Mouse (Mus musculus) mesoderm, embryonic 11.5 days (tissue): ENCODE measurements around the gene Otogl.

Source experiments
- DNase-seq: peaks from one replicate; pipeline ENCODE4 v3.0.0-alpha.2; 2012; ENCODE audit warnings: low read depth, low spot score

Otogl gene

DNA sequence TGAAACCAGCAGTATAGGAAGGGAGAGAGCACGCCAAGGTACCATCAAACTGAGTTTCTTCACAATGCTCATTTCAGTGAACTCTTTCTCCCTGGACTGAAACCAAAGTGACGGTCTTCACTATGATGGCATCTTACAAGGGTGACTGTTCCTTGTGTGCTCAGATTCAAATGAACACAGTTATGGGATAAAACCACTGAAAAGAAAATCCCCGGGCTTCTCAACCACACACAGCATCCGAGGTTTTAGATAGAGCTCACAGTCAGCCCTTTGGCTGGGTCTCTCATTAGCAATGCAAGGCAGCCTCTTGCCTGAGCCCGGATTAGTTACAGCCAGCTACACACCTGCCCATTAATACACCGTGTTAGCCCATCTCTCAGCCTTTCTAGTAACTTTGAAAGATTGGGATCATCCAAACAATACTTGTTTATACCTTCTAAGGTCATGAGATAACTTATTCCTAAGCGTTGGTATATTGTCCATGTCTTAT is at the start of gene Otogl:
TSS of gene Otogl (minus strand) at position 51 of the 490 bp plus-strand sequence.
- DNase-seq: no peak

- no peak for DNase-seq
Observed at GRCm38 (mm10) chr10:107956588-107956987, 44.7 kb upstream of the Otogl start.

GRCm38 (mm10) chr10:107954444-107954843 is 42.5 kb upstream of the Otogl start:
- DNase-seq: no peak

DNA sequence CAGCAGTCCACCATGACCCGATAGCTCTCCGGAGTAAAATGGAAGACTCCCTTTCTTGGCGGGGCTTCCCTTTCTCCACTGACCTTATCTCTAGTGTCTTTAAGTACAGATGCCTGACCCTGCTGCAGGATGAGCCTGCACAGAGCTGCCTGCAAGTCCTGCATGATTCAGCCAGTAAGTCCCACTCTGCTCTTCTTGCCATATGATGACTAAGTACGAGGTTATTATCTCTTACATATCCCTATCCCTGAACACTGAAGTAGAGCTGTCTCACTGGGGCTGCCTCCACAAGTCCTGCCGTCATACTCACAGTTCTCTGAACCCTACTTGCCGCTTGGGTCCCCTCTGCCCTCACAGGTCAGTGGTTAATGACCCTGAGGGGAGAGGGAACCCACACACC is 39.7 kb upstream of the Otogl start:
- DNase-seq: no peak

DNA sequence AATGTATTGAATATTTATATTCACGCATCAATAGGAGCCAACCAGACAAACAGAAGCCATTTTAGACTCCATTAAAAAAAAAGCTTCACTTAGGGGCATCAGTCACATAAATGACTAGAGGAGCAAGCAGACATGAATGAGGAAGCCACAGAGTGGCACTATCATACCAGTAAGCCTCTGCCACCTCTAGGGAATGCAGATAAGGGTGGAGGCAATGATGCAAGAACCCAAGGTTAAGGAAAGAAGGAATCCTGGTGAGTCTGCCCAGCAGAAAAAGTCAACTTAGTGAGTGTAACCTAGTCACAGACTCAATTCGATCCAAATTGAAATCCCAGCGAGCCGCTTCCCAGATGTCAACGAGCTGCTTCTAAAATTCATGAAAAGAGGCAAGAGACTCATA is 38.0 kb upstream of the Otogl start:
- DNase-seq: no peak

DNA sequence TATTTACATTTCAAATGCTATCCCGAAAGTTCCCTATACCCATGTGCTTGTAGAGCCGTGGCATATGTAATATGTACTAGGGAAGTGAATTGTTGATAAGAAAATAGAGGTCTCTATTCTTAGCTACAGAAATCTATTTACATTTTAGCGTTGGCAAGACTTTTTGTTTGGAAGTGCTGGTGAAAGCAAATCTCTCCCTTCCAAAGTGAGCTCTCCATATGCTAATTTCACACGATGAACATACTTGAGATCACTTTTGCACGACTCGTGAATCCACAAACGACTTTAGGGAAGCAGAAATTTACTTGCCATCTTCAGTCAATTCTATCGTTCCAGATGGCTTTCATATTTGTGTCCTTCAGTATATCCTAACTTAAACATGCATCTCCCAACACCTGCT is 36.7 kb upstream of the Otogl start:
- no peak for DNase-seq

- DNase-seq: no peak
Observed at GRCm38 (mm10) chr10:107948038-107948437, 36.1 kb upstream of the Otogl start.

DNA sequence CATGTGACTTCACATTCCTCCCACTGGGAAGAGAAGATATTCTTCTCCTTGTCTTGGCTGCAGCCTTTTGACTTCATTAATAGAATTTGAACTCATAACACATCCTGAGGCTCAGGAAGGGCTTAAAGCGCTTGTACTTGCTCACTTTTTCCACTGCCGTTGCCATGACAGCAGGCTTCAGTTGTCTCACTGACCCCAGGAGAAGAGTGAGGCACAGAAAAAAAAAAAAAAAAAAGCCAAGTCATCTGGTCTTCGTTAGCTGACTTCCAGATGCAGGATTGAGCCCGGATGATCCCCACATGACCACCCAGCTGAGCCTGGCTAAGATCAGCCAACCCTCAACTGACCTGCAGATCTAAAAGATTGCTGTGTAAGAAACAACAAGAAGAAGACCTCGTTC is 34.4 kb upstream of the Otogl start:
- peak; percentile 35 for DNase-seq

DNA sequence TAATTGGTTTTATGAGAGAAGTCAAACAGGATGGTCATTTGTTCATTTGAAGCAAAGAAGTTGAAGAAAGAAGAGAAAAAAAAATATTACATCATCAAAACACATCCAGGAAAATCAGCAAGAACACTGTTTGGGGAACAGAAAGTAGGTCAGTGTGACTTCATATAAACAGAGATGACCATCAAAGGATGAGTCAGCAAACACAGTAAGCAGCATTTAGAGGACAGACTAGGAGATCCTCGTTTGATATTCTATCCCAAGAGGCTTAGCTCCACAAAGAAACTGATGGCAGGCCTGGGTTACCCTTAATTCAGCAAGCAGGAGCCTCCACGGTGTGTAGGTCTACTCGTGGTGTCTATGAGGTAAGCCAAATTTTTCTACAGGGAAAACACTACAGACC is 31.9 kb upstream of the Otogl start:
- DNase-seq: no peak

GRCm38 (mm10) chr10:107941188-107941900 is 29.4 kb upstream of the Otogl start:
- DNase-seq: no peak

- no peak for DNase-seq
Observed at GRCm38 (mm10) chr10:107940302-107940701, 28.4 kb upstream of the Otogl start.

DNA sequence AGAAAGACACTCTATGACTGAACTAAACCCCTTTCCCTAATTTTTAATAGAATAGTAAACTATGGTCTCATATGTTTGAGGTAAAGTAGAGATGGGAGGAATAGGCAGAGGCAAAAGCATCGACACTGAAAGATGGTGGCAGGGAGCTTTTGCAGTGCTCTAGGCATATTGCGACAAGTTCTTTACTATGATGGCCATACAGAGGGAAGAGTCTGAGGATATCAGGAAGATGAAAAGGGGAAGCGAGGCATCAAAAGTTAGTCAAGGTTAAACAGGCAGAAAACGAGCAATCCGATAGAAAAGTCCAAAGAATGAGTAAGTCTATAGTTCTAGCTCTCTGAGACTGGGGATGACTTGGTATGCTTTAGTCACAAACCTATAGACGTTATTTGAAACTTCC is 27.9 kb upstream of the Otogl start:
- no peak for DNase-seq

DNA sequence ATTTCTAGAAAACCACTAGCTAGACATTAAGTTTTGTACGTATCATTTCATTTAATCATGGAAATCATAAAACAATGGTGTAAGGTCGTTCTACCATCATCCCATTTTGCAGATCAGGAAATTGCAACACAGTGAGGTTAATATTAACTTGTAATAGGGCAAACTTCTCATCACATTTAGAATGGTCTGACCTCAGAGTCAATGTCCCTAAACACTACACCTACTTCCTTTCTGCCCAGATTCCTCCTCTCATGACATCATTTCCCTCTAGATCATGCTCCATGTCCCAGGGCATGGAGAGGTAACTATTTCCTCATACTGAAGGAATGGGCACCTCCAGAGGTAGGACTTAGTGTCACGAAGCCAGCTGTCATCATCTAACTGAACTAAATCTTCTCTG is 22.1 kb upstream of the Otogl start:
- no peak for DNase-seq

- no peak for DNase-seq
Observed at GRCm38 (mm10) chr10:107933527-107933926, 21.6 kb upstream of the Otogl start.

DNA sequence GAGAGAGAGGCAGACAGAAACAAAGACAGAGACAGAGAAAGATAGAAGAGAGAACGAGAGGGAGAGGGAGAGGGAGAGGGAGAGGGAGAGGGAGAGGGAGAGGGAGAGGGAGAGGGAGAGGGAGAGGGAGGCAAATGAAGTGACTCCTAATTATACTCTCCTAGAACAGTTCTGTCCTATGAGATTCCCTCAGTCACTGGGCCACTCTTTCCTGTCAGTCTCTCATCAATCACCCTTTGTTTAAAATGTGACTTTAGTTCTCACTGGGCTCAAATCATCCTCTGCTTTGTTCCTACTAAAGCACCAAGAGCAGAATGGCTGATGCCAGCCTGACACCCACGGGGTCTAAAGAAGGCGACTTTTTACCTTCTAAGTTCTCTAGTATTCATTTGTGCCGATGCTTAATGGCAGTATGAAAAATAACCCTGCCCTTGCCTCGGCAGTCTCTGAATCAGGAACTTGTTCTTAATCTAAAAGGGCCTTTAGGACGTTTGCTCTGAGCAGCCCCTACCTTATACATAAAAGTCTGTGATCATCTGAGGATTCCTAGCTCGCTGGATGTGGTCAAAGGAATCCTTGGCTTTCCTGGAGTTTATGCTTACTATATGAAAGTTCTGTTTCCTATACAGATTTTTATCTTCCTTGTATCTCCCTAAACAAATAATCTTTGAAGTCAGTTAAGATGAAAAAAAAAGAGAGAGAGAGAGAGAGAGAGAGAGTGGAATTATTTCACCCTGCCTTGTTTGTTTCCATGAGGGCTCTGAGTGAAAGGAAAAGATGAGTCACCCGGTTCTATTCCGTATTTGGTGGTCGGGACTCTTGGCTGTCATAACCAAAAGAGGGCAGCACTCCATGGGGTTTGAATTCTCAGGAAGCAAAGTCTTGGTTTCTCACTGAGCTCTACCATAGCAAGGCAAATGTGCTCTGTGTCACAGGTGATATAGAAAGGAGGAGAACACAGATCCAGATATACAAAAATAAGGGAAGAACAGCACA is 20.2 kb upstream of the Otogl start:
- peak; percentile 41 for DNase-seq

DNA sequence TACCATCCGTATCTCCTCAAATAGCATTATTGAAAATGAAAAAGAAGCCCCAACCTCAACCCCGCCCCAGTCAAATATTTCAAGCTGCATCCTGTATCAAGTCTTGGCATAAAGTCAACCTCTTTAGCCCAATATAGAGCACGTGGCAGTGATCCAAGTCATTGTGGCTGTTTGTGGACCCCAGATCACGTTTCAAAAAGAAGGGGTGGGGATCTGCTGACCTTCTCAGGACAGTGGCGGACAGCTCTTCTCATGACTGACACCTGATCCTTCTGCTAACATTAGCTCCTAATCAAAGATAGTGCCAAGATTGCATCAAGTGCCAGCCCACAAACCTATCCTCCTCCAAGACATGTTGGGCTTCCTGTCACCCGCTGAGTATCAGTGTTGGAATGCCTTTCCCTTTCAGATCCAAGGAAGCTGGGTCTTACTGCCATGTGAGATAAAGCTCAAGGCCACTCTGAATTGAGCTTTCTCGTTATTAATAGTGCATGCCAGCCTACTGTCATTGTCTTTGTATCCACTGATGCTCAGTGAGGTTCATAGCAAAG is 18.6 kb upstream of the Otogl start:
- no peak for DNase-seq

- DNase-seq: no peak
Observed at GRCm38 (mm10) chr10:107925306-107925705, 13.4 kb upstream of the Otogl start.

DNA sequence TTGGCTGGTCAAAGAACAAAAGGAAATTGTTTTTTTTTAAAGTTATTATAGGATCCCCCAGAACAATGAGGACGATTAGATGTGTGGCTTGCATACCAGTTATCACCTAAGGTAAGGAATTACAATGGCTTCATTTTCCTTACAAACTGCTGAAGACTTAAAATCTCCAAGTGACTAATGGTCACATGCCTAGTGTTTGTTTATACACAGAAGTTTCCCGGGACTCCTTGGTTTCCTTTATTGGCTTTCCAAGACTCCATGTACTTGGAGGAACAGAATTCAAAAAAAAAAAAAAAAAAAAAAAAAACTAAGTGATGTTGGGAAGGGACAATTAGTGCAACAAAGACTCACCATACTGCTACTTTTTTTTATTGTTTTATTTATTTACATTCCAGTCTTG is 11.9 kb upstream of the Otogl start:
- DNase-seq: no peak

GRCm38 (mm10) chr10:107922750-107923149 is 10.8 kb upstream of the Otogl start:
- no peak for DNase-seq

DNA sequence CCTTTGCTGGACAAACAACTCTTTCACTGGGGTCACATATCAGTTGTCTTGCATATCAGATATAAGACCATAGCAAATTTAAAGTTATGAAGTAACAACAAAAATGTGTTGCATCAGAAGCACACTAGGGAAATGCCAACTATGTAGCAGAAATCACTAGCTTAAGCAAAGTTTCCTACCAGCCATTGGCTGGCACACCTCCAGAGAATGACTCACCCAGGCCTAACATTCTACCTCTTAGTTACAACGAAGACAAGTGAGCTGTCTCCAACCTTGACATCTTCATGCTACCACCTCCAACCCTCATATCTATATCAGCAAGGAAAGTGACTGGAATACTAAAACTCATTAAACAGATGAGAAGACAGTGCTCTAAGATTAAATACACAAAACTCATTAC is 9.6 kb upstream of the Otogl start:
- no peak for DNase-seq

- DNase-seq: no peak
Observed at GRCm38 (mm10) chr10:107921134-107921533, 9.2 kb upstream of the Otogl start.

- DNase-seq: no peak
Observed at GRCm38 (mm10) chr10:107913013-107913412, 1.1 kb upstream of the Otogl start.
